Mouse (Mus musculus) MEL (cell line): ENCODE data around the gene Thoc3.

Experiments
- CTCF ChIP-seq, 3 experiments: IDR thresholded peaks in 2 of 3; conservative IDR thresholded peaks in 1 of 3; 2 replicates each; pipeline ENCODE4 v1.5.1; 2011 to 2012; ENCODE audit warnings: low read length in 3 of 3, low read depth in 2 of 3, mild to moderate bottlenecking in 2 of 3, improper control_type of control experiment in 1 of 3, inconsistent platforms in 1 of 3, mixed read lengths in 1 of 3, moderate library complexity in 1 of 3; ENCODE audit not compliant: control insufficient read depth in 1 of 3, insufficient read depth in 1 of 3, poor library complexity in 1 of 3, severe bottlenecking in 1 of 3
- E2F4 ChIP-seq: IDR thresholded peaks from 2 replicates; pipeline ENCODE4 v1.6.1; 2011; ENCODE audit warnings: low read depth, low read length, improper control_type of control experiment, borderline replicate concordance
- ETS1 ChIP-seq: IDR thresholded peaks from 2 replicates; pipeline ENCODE4 v1.6.1; 2012; ENCODE audit warnings: low read depth, mild to moderate bottlenecking, inconsistent platforms, low read length, improper control_type of control experiment, moderate library complexity
- GABPA ChIP-seq: IDR thresholded peaks from 2 replicates; pipeline ENCODE4 v1.6.1; 2012; ENCODE audit warnings: low read depth, mild to moderate bottlenecking, inconsistent platforms, low read length, improper control_type of control experiment, moderate library complexity
- JUND ChIP-seq: IDR thresholded peaks from 2 replicates; pipeline ENCODE4 v1.6.1; 2011; ENCODE audit warnings: low read depth, mild to moderate bottlenecking, improper control_type of control experiment, low read length
- KAT2A ChIP-seq: conservative IDR thresholded peaks from 2 replicates; pipeline ENCODE4 v1.6.1; 2012; ENCODE audit warnings: low read depth, low read length, improper control_type of control experiment, inconsistent platforms
- MAX ChIP-seq: IDR thresholded peaks from 2 replicates; pipeline ENCODE4 v1.6.1; 2011; ENCODE audit warnings: low read length, improper control_type of control experiment
- NRF1 ChIP-seq: IDR thresholded peaks from 2 replicates; pipeline ENCODE4 v1.6.1; 2014; ENCODE audit warnings: low read depth, mild to moderate bottlenecking, inconsistent platforms, low read length, improper control_type of control experiment, moderate library complexity; ENCODE audit not compliant: poor library complexity, insufficient read depth, severe bottlenecking
- POLR2A ChIP-seq, 2 experiments: IDR thresholded peaks; 2 replicates each; pipeline ENCODE4 v1.6.1; 2011 to 2012; ENCODE audit warnings: low read length in 2 of 2, mild to moderate bottlenecking in 2 of 2, control low read depth in 1 of 2, improper control_type of control experiment in 1 of 2, low read depth in 1 of 2, moderate library complexity in 1 of 2; ENCODE audit not compliant: control insufficient read depth in 1 of 2, insufficient read depth in 1 of 2, poor library complexity in 1 of 2
- TBP ChIP-seq: IDR thresholded peaks from 2 replicates; pipeline ENCODE4 v1.8.0; 2011; ENCODE audit warnings: low read depth, low read length, improper control_type of control experiment
- ZMIZ1 ChIP-seq: IDR thresholded peaks from 2 replicates; pipeline ENCODE4 v1.6.1; 2012; ENCODE audit warnings: low read depth, mild to moderate bottlenecking, inconsistent platforms, low read length, improper control_type of control experiment, moderate library complexity

DNA sequence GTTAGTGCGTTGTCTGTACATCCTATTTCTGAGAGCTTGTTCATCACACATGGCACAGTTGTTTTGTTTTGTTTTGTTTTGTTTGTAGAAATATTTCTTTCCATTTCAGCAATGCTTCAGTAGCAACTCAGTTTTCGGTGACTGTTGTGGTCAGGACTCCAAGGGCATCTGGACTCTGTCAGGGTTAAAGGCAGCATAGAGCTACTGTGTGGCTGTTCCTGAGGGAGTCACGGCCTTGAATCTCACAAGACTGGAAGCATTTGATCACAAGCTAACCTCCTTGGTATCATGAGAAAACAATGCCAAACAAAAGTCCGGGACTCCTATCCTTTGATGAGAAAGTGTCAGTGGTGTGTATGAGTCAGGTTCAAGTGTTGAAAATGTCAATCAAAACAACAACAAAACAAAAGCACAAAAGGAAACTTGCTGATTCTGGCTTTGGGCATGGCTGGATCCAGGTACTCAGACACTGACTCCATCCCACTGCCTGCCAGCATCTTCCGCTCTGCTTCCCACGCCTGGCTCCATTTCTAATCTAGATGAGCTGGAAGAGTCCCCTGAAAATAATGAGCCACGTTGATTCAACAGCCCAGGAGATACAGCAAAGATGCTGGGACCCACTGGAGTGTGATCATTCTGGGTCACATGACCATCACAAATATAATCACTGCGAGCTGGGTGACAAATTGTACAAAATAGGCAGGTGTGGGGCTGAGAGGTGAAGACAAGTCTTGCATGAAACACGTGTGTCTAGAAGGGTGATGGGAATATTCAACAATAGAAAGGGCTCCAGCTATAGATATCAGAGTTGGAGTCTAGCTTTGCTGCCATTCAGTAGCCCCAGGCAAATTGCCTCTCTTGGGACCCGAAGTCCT is 41.6 kb downstream of the Thoc3 start:
- TF ChIP-seq CTCF (IDR thresholded peaks at IDR 0.05 in 2 of 3, conservative IDR thresholded peaks at IDR 0.05 in 1 of 3; ENCODE audit: control insufficient read depth in 1 of 3, insufficient read depth in 1 of 3, low read depth in 2 of 3, low read length in 3 of 3, poor library complexity in 1 of 3, severe bottlenecking in 1 of 3): no peak
- no peak for TF ChIP-seq NRF1
- TF ChIP-seq POLR2A (IDR thresholded peaks at IDR 0.05; ENCODE audit: control insufficient read depth in 1 of 2, insufficient read depth in 1 of 2, low read depth in 1 of 2, low read length in 2 of 2, poor library complexity in 1 of 2): no peak
- TF ChIP-seq ZMIZ1: no peak
- no peak for TF ChIP-seq KAT2A
- TF ChIP-seq GABPA: no peak
- no peak for TF ChIP-seq MAX
- no peak for TF ChIP-seq E2F4
- TF ChIP-seq JUND: no peak
- TF ChIP-seq TBP: no peak
- TF ChIP-seq ETS1: no peak
